Mouse (Mus musculus) lung, postnatal 0 days (tissue): ENCODE measurements around the gene Nprl2.

Experiments used
- CTCF ChIP-seq: IDR thresholded peaks from 2 replicates; pipeline ENCODE4 v1.5.1; 2016; ENCODE audit warnings: antibody characterized with exemption, mild to moderate bottlenecking
- EP300 ChIP-seq: IDR thresholded peaks from 2 replicates; pipeline ENCODE4 v1.6.1; 2016; ENCODE audit warnings: antibody characterized with exemption, mild to moderate bottlenecking, control low read depth

- no peak for TF ChIP-seq CTCF
- TF ChIP-seq EP300 = no peak
These were observed 33.8 kb upstream of the Nprl2 start for GRCm38 (mm10) chr9:107508266-107508665.
